Mouse (Mus musculus) neural tube, embryonic 12.5 days (tissue): ENCODE data around the gene Cul5. TPM values are rescaled to one million over a fixed set of nuclear protein-coding genes. Genes with fewer than 3 reads are reported as not detected.
A peak's percentile ranks its signal among the peaks of the same experiment; 100 is the strongest.

Source experiments
- ATAC-seq: fragments of 200-750 bp; cut with Nextera tagmentation; 2 replicates; pipeline ENCODE4 v1.8.0; 2017; ENCODE audit warnings: low read depth, mild to moderate bottlenecking, moderate TSS enrichment, moderate library complexity; ENCODE audit not compliant: low FRiP score
- H3K27ac ChIP-seq: fragments of 300-500 bp; sonication (generic); 2 replicates; pipeline ENCODE4 v1.5.1; 2016
- H3K27me3 ChIP-seq: fragments of 300-500 bp; sonication (generic); replicated peaks from 2 replicates; pipeline ENCODE4 v1.6.1; 2016; ENCODE audit warnings: mild to moderate bottlenecking
- H3K36me3 ChIP-seq: fragments of 300-500 bp; sonication (generic); 2 replicates; pipeline ENCODE4 v1.6.1; 2016; ENCODE audit warnings: mild to moderate bottlenecking
- H3K4me1 ChIP-seq: fragments of 300-500 bp; sonication (generic); 2 replicates; pipeline ENCODE4 v1.6.1; 2016
- H3K4me2 ChIP-seq: fragments of 300-500 bp; sonication (generic); replicated peaks from 2 replicates; pipeline ENCODE4 v1.6.1; 2016; ENCODE audit warnings: mild to moderate bottlenecking
- H3K4me3 ChIP-seq: fragments of 300-500 bp; sonication (generic); 2 replicates; pipeline ENCODE4 v1.5.1; 2016
- H3K9ac ChIP-seq: fragments of 300-500 bp; sonication (generic); 2 replicates; pipeline ENCODE4 v1.6.1; 2016; ENCODE audit warnings: mild to moderate bottlenecking
- H3K9me3 ChIP-seq: fragments of 300-500 bp; sonication (generic); 2 replicates; pipeline ENCODE4 v1.6.1; 2016; ENCODE audit warnings: mild to moderate bottlenecking
- WGBS: fragments of 180-500 bp; shearing (Covaris S2); methylation state at CpG from one replicate; pipeline ENCODE4 v1.1.7; 2016; 5-methylcytosine and 5-hydroxymethylcytosine counted together
- polyA plus RNA-seq: library from polyadenylated mRNA; unstranded; fragments of >200 nt; fragmentation: Nextera tagmentation; extraction: Ambion mirVana; gene quantifications from 2 replicates; pipeline ENCODE4 v1.2.1, GENCODE M21; 2016

The Cul5 gene
- polyA plus RNA-seq = 49.0 and 52.8 TPM in 2 replicates

DNA sequence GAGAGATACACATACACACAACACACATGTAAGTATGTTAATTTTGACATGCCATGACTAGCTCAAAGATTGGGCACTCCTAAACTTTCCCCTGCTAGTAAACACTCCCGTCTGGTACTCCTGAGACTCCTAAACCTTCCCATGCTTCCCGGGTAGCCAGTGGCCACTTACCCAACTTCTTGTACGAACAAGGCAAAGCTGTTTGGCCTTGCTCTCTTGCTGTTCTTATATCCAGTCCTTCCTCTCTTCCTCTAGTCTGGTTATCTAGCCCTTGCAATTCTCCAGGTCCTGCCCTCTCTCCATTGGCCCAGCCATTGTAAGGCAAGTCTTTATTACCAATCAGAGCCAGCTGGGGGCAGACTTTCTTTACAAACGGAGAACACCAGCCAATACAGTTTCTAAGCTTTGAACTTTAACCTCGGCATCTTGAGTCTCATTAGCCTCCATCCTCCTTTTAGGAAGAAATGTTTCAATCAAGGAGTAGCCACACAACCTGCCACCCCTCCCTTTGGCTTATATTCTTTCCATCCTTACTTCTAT is at the start of gene Cul5:
Cul5 (minus strand) TSS at position 335 of the 540 bp plus-strand sequence.
- no peak for ATAC-seq
- Histone ChIP-seq H3K27me3 (no peaks in the 10 kb centered on the region), H3K9ac (no peak within 1 kb of the TSS), H3K4me2 (no peak within 1 kb of the TSS), H3K27ac (no peak within 1 kb of the TSS), H3K36me3 (no peaks in the 10 kb centered on the region), H3K4me3 (no peak within 1 kb of the TSS), H3K4me1 (peaks cover 16% of the 10 kb centered on the region), H3K9me3 (no peaks in the 10 kb centered on the region)
- 54% methylated on average over 5 of the region's 5 CpGs for WGBS

GRCm38 (mm10) chr9:53705992-53706696 is 36.3 kb upstream of the Cul5 start, which contains the start of gene Rab39:
Gene Rab39 (minus strand): TSS chr9:53706232.
- H3K9ac ChIP-seq = peak within 1 kb of the TSS; percentile 57
- no peak within 1 kb of the TSS for H3K27ac ChIP-seq
- H3K9me3 ChIP-seq = no peaks in the 10 kb centered on the region
- H3K36me3 ChIP-seq = no peaks in the 10 kb centered on the region
- no peaks in the 10 kb centered on the region for H3K4me1 ChIP-seq
- ATAC-seq = peak; percentile 97
- H3K4me3 ChIP-seq = peak within 1 kb of the TSS; percentile 70
- H3K4me2 ChIP-seq = peak within 1 kb of the TSS; percentile 80
- under 1% methylated on average over 49 of the region's 49 CpGs for WGBS
- no peaks in the 10 kb centered on the region for H3K27me3 ChIP-seq

DNA sequence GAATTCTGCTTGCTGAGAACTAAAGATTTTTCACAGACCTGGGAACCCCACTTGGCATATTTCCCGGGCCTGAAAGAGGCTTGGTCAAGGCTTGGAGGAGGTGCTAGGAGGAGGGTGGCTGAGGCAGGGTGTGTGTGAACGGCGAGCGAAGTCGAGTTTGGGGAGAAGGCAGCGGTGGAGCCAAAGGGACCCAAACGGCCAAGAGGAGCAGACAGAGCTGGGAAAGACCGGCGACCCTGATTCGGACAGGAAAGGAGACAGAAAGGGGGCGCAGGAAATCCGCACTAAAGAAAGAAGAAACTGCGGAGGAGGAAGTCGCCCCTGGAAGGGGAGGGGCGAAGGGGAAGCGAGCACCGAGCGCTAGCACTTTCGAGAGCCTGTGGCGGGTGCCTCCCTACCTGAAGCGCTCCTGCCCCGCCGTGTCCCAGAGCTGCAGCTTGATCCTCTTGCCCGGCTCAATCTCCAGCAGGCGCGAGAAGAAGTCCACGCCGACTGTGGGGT is 35.7 kb upstream of the Cul5 start:
- no peaks in the 10 kb centered on the region for H3K4me1 ChIP-seq
- no peaks in the 10 kb centered on the region for H3K36me3 ChIP-seq
- H3K27ac ChIP-seq = no peak overlapping the region
- H3K9me3 ChIP-seq = no peaks in the 10 kb centered on the region
- peak; percentile 41 for ATAC-seq
- peak overlapping the region; percentile 70 for H3K4me3 ChIP-seq
- WGBS = under 1% methylated on average over 28 of the region's 28 CpGs
- no peaks in the 10 kb centered on the region for H3K27me3 ChIP-seq
- H3K9ac ChIP-seq = peak overlapping the region; percentile 57
- H3K4me2 ChIP-seq = peak overlapping the region; percentile 80

DNA sequence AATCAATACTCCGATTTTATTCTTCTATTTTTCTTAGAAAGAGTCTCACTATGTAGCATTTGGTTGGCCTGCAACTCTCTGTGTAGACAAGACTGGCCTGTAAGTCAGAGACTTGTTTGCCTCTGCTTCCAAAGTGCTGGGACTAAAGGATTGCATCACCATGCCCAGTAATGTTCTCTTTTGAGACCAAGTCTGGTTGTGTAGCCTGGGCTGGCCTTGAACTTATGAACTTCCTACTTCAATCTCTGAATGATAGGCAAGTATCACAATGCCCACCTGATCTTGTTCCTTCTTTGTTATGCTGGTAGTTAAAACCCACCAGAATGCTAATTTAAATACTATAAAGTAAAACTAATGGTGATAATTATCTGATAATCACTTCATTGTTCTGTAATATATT is 33.2 kb upstream of the Cul5 start:
- Histone ChIP-seq H3K27ac (no peak overlapping the region), H3K27me3 (no peaks in the 10 kb centered on the region), H3K4me3 (no peak overlapping the region), H3K9ac (no peak overlapping the region), H3K4me1 (no peaks in the 10 kb centered on the region), H3K9me3 (no peaks in the 10 kb centered on the region), H3K36me3 (no peaks in the 10 kb centered on the region), H3K4me2 (no peak overlapping the region)
- WGBS = 91% methylated on average over 1 of the region's 1 CpGs
- ATAC-seq = no peak

GRCm38 (mm10) chr9:53700496-53700895 is 30.7 kb upstream of the Cul5 start:
- H3K4me3 ChIP-seq = no peak overlapping the region
- no peak overlapping the region for H3K27ac ChIP-seq
- WGBS = 77% methylated on average over 4 of the region's 4 CpGs
- H3K4me1 ChIP-seq = no peaks in the 10 kb centered on the region
- no peak overlapping the region for H3K4me2 ChIP-seq
- H3K27me3 ChIP-seq = no peaks in the 10 kb centered on the region
- no peak for ATAC-seq
- H3K9ac ChIP-seq = no peak overlapping the region
- H3K9me3 ChIP-seq = no peaks in the 10 kb centered on the region
- no peaks in the 10 kb centered on the region for H3K36me3 ChIP-seq

GRCm38 (mm10) chr9:53695846-53696245 is 26.0 kb upstream of the Cul5 start:
- ATAC-seq = no peak
- Histone ChIP-seq H3K9ac (no peak overlapping the region), H3K9me3 (no peaks in the 10 kb centered on the region), H3K36me3 (no peaks in the 10 kb centered on the region), H3K4me2 (no peak overlapping the region), H3K27me3 (no peaks in the 10 kb centered on the region), H3K4me1 (no peaks in the 10 kb centered on the region), H3K4me3 (no peak overlapping the region), H3K27ac (no peak overlapping the region)
- WGBS = 87% methylated on average over 5 of the region's 5 CpGs

GRCm38 (mm10) chr9:53693718-53694117 is 23.9 kb upstream of the Cul5 start:
- Histone ChIP-seq H3K27me3 (no peaks in the 10 kb centered on the region), H3K36me3 (no peaks in the 10 kb centered on the region), H3K9me3 (no peaks in the 10 kb centered on the region), H3K9ac (no peak overlapping the region), H3K27ac (no peak overlapping the region), H3K4me3 (no peak overlapping the region), H3K4me2 (no peak overlapping the region), H3K4me1 (no peaks in the 10 kb centered on the region)
- WGBS = 77% methylated on average over 1 of the region's 1 CpGs
- ATAC-seq = no peak

DNA sequence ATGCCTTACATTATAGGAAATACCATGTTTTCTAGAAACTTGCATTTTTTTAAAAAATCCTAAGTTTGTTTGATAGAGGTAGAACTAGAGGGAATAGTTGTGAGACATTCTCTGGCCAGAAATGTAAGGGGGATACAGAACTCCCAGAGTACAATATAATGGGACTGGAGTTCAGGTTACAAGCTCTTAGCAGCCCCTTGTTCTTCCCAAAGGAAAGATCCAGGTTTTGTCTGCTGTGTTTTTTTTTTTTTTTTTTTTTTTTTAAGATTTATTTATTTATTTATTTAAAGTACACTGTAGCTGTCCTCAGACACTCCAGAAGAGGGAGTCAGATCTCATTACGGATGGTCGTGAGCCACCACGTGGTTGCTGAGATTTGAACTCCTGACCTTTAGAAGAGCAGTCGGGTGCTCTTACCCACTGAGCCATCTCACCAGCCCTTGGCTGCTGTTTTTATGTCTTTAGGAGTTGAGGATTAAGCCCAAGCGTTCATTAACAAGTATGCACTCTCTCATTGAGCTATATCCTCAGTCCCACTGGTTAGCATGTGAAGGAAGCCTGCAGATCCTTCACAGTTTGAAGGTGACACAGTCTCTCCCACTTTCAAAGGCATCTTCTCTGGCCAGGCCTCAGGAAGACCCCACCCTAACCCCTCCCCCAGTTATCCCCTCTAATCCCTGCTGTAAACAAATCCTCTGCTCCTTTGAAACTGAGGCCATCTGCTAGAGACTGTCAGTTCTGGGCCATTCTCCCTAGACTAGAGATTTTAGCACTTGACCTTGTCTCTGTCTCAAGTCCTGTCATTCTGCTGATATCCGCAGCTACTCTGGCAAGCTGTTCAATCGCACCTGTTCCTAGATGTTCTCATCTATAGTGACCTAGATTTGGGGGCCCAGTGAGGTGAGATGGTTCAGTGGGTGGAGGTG is 22.2 kb upstream of the Cul5 start:
- Histone ChIP-seq H3K27me3 (no peaks in the 10 kb centered on the region), H3K4me2 (no peak overlapping the region), H3K4me3 (no peak overlapping the region), H3K4me1 (no peaks in the 10 kb centered on the region), H3K27ac (no peak overlapping the region), H3K9me3 (no peaks in the 10 kb centered on the region), H3K36me3 (no peaks in the 10 kb centered on the region), H3K9ac (no peak overlapping the region)
- 50% methylated on average over 7 of the region's 7 CpGs for WGBS
- ATAC-seq = no peak

DNA sequence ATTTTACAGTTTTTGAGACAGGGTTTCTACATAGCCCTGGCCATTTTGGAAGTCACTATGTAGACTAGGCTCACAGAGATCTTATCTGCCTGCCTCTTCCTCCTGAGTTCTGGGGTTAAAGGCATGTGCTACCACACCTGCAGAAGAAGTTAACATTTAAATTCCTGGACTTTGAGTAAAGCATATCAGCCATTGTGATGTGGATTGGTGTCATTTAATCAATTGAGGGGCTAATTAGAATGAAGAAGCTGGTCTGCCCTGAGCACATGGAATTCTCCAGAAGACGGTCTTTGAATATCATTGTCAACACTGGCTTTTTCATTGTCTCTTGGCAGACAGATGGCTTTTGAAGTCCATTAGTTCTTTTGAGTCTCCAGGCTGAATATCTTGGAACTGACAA is 11.0 kb upstream of the Cul5 start:
- Histone ChIP-seq H3K4me2 (no peak overlapping the region), H3K4me1 (no peaks in the 10 kb centered on the region), H3K9ac (no peak overlapping the region), H3K9me3 (0 out of 2 replicates have a peak, but pooled peaks cover 3% of the 10 kb centered on the region), H3K36me3 (no peaks in the 10 kb centered on the region), H3K27ac (no peak overlapping the region), H3K4me3 (no peak overlapping the region), H3K27me3 (no peaks in the 10 kb centered on the region)
- ATAC-seq = no peak
- WGBS = 76% methylated on average over 1 of the region's 1 CpGs

DNA sequence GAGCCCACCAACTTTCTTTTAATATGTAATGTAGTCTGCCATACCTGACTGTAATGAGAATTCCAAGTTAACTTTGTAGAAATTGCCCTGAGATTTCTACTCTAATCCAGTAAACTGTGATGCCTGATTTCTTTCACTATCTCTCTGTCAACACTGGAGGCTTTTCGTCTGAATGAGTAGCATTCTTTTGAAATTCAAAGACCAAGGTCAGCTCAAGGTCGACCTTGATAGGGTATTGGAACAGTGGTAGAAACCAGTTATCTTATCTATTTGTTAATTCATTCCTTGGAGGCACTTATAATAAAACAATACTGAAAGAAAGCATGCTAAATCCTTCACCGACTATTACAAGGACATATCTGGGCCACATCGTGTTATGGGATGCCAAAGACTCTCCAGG is 7.1 kb upstream of the Cul5 start:
- Histone ChIP-seq H3K9ac (no peak overlapping the region), H3K4me1 (no peaks in the 10 kb centered on the region), H3K27ac (no peak overlapping the region), H3K4me2 (no peak overlapping the region), H3K4me3 (no peak overlapping the region), H3K9me3 (0 out of 2 replicates have a peak, but pooled peaks cover 3% of the 10 kb centered on the region), H3K27me3 (no peaks in the 10 kb centered on the region), H3K36me3 (no peaks in the 10 kb centered on the region)
- no peak for ATAC-seq
- 70% methylated on average over 4 of the region's 4 CpGs for WGBS

GRCm38 (mm10) chr9:53673571-53673970 is 3.8 kb upstream of the Cul5 start:
- 20% methylated on average over 3 of the region's 3 CpGs for WGBS
- H3K27me3 ChIP-seq = no peaks in the 10 kb centered on the region
- ATAC-seq = no peak
- 0 out of 2 replicates have a peak, but pooled peaks cover 3% of the 10 kb centered on the region for H3K9me3 ChIP-seq
- H3K9ac ChIP-seq = no peak overlapping the region
- H3K4me2 ChIP-seq = no peak overlapping the region
- H3K4me3 ChIP-seq = no peak overlapping the region
- no peak overlapping the region for H3K27ac ChIP-seq
- no peaks in the 10 kb centered on the region for H3K4me1 ChIP-seq
- H3K36me3 ChIP-seq = no peaks in the 10 kb centered on the region
